Mouse (Mus musculus) erythroblast, embryonic 14.5 days (primary cell): Measurements from ENCODE around the gene G430095P16Rik.

Experiments used
- GATA1 ChIP-seq: IDR thresholded peaks from 2 replicates; pipeline ENCODE4 v1.6.1; 2012; ENCODE audit warnings: low read length, inconsistent platforms, mixed read lengths
- TAL1 ChIP-seq: IDR thresholded peaks from 3 replicates; pipeline ENCODE4 v1.6.1; 2012; ENCODE audit warnings: low read length, inconsistent platforms, mixed read lengths

GRCm38 (mm10) chr8:84723571-84723900, 729 bp downstream of the G430095P16Rik start:
- TF ChIP-seq GATA1: no peak
- TF ChIP-seq TAL1: no peak
